Mouse (Mus musculus): ENCODE data around the gene Gnas.

- no peak for TF ChIP-seq CTCF (IDR thresholded peaks at IDR 0.05; ENCODE audit: low read depth)
- no peak for TF ChIP-seq EP300 (IDR thresholded peaks at IDR 0.05; ENCODE audit: low read depth)
Observed at GRCm38 (mm10) chr2:174392554-174392953, 108.4 kb downstream of the Gnas start.
